ENCODE assay signal across 21 mouse cellular contexts in the genomic region with DNA sequence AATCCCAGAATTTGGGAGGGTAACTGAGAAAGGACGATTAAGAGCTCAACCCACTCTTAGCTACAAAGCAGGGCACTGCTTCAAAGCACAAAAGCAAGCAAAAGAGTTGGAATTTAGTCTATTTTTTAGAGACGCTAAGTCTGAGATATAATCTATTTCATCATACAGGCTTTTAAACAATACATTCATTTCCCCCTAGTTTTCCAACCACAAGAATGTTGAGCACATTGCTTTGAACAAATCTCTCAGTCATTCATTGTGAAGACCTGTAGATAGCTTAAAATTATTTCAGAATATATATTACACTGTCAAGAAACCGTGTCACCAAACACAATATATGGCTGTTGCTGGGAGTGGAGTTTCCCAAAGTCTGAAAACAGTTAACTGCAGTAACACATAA.
DNase-seq lines count a peak whose midpoint lies in the region; ATAC-seq and TF ChIP-seq lines count a peak whose summit lies in the region.
"Had no signal": no experiment of that assay in that cellular context is flagged by ENCODE, and none has a peak within 500 bp of the region (broad histone marks: within the 10 kb centered on the region; RNA-seq: fewer than 3 reads in every experiment).

No protein-coding gene starts in this region.

- H3K4me1 ChIP-seq in kidney, embryonic 16.5 days (ENCODE audit: insufficient read depth, low read length): 0 out of 2 replicates have a peak, but pooled peaks cover 4% of the 10 kb centered on the region
- H3K4me1 ChIP-seq: embryonic facial prominence, embryonic 12.5 days; forebrain, embryonic 12.5 days; hindbrain, embryonic 13.5 days had no signal

- no peak overlapping the region for H3ac ChIP-seq in C2C12 (ENCODE audit: control insufficient read depth, insufficient read length, low read depth)

- WGBS in kidney, embryonic 16.5 days: 27% methylated on average over 3 of the region's 3 CpGs

- H3K36me3 ChIP-seq in kidney, embryonic 16.5 days (ENCODE audit: insufficient read depth, low read length): no peaks in the 10 kb centered on the region
- H3K36me3 ChIP-seq in C2C12 (ENCODE audit: control insufficient read depth, insufficient read depth): peaks cover 4% of the 10 kb centered on the region
- H3K36me3 ChIP-seq: embryonic facial prominence, embryonic 12.5 days; forebrain, embryonic 12.5 days; heart, embryonic 10.5 days; hindbrain, embryonic 13.5 days had no signal

- in situ Hi-C loops in Patski (cut with MboI; ENCODE audit: low pct_unique_long_range_greater_than_20kb): no loop called here

- TF ChIP-seq CTCF in C2C12 (IDR thresholded peaks at IDR 0.05; ENCODE audit: control insufficient read depth, insufficient read depth, insufficient read length) (no peak), Patski (IDR thresholded peaks at IDR 0.05) (no peak)
- no peak for TF ChIP-seq CTCF in left cerebral cortex, adult 2 months (IDR thresholded peaks at IDR 0.05)

- intact Hi-C loops in left cerebral cortex, adult 2 months (cut with DNase I): no loop called here

- DNase-seq in kidney, adult 11 months: no peak
- DNase-seq in Patski (ENCODE audit: low read depth, low spot score): no peak
- no peak for DNase-seq in lung, adult 18-20 months
- no peak for DNase-seq in left cerebral cortex, adult 2 months (ENCODE audit: extremely low spot score in 1 of 2, low spot score in 2 of 2)
- DNase-seq: adrenal gland, postnatal 14 days; cerebellum, adult 11-12 months; cerebellum, adult 9-10 months; cerebellum, postnatal 25 days; forebrain, postnatal 0 days; gastrocnemius, postnatal 25 days; heart, adult 11 months; heart, postnatal 14 days had no signal

- peaks cover 61% of the 10 kb centered on the region for H3K79me2 ChIP-seq in C2C12 (ENCODE audit: control insufficient read depth, insufficient read depth)

- no peak overlapping the region for H3K4me3 ChIP-seq in kidney, embryonic 16.5 days (ENCODE audit: low read length)
- H3K4me3 ChIP-seq in C2C12 (ENCODE audit: insufficient read depth, poor library complexity, severe bottlenecking): no peak overlapping the region
- no peak overlapping the region for H3K4me3 ChIP-seq in left cerebral cortex, adult 2 months
- H3K4me3 ChIP-seq: embryonic facial prominence, embryonic 12.5 days; forebrain, embryonic 12.5 days; heart, embryonic 10.5 days; hindbrain, embryonic 13.5 days had no signal

- H3K27me3 ChIP-seq in kidney, embryonic 16.5 days (ENCODE audit: insufficient read depth, low read length): no peaks in the 10 kb centered on the region
- H3K27me3 ChIP-seq in C2C12 (ENCODE audit: control insufficient read depth, insufficient read depth, insufficient read length): no peaks in the 10 kb centered on the region
- H3K27me3 ChIP-seq in Patski: no peaks in the 10 kb centered on the region
- H3K27me3 ChIP-seq: CH12.LX; embryonic facial prominence, embryonic 12.5 days; forebrain, embryonic 12.5 days; hindbrain, embryonic 13.5 days had no signal

- H3K9me3 ChIP-seq in kidney, embryonic 16.5 days (ENCODE audit: low read length): no peaks in the 10 kb centered on the region
- H3K9me3 ChIP-seq: embryonic facial prominence, embryonic 12.5 days; forebrain, embryonic 12.5 days; heart, embryonic 10.5 days; hindbrain, embryonic 13.5 days had no signal

- POLR2A ChIA-PET in Patski (lab: Charles Lee): interaction anchor here (2.9 kb wide), 1 partner anchor 20 kb away, joined by 10 read pairs; no protein-coding TSS in a partner anchor

- H3K79me3 ChIP-seq in C2C12 (ENCODE audit: low read depth): peaks cover 20% of the 10 kb centered on the region

- no peak overlapping the region for H3K27ac ChIP-seq in kidney, embryonic 16.5 days (ENCODE audit: low read length)
- H3K27ac ChIP-seq in left cerebral cortex, adult 2 months: no peak overlapping the region
- H3K27ac ChIP-seq: embryonic facial prominence, embryonic 12.5 days; forebrain, embryonic 12.5 days; heart, embryonic 10.5 days; hindbrain, embryonic 13.5 days; hindbrain, postnatal 0 days had no signal

- CTCF ChIA-PET in Patski (lab: Charles Lee): interaction anchor here (0.9 to 9.1 kb wide), 11 partner anchors 9 to 112 kb away, joined by 3 to 115 read pairs (median 4); no protein-coding TSS in a partner anchor

- no peak overlapping the region for H3K9ac ChIP-seq in kidney, embryonic 16.5 days (replicated peaks; ENCODE audit: low read length)
- H3K9ac ChIP-seq: embryonic facial prominence, embryonic 12.5 days; forebrain, embryonic 12.5 days; forebrain, postnatal 0 days; hindbrain, embryonic 13.5 days had no signal

- no peak overlapping the region for H3K4me2 ChIP-seq in kidney, embryonic 16.5 days (replicated peaks; ENCODE audit: low read depth, low read length)
- H3K4me2 ChIP-seq: embryonic facial prominence, embryonic 12.5 days; forebrain, embryonic 12.5 days; hindbrain, embryonic 13.5 days had no signal

- peak; percentile 15; the same call in 1 of the 2 replicates for ATAC-seq in kidney, embryonic 16.5 days (ENCODE audit: low FRiP score, low TSS enrichment)
- peak; percentile 27 for ATAC-seq in Patski
- ATAC-seq: activated CD4-positive, CD25-positive, alpha-beta regulatory T cell, adult 4 months; forebrain, postnatal 0 days; hindbrain, postnatal 0 days had no signal

TF ChIP-seq in C2C12, 6 proteins besides CTCF, POLR2A, EP300 and RAD21:
- no peak for TF ChIP-seq MYOG (IDR thresholded peaks at IDR 0.05; ENCODE audit: control insufficient read depth, extremely low read depth, insufficient read length)
- peak; percentile 53 for TF ChIP-seq CEBPB (IDR thresholded peaks at IDR 0.05; ENCODE audit: low read depth)
